Mouse (Mus musculus) hindbrain, embryonic 10.5 days (tissue): ENCODE measurements at regions not wholly inside any gene's neighbourhood (a gene's known extent, or its start where the extent isn't known, plus 50 kb on each side); places are given as distances from the start of the nearest gene placed in this dataset.
A peak's percentile ranks its signal among the peaks of the same experiment; 100 is the strongest.

Experiments used
- DNase-seq: peaks from one replicate; pipeline ENCODE4 v3.0.0-alpha.2; 2017; ENCODE audit warnings: low spot score
- H3K27ac ChIP-seq: fragments of 300-500 bp; sonication (generic); 2 replicates; pipeline ENCODE4 v1.5.1; 2016; ENCODE audit warnings: mild to moderate bottlenecking, moderate library complexity
- H3K27me3 ChIP-seq: fragments of 300-500 bp; sonication (generic); 2 replicates; pipeline ENCODE4 v1.6.1; 2016; ENCODE audit warnings: mild to moderate bottlenecking; ENCODE audit not compliant: poor library complexity, insufficient read depth, severe bottlenecking
- H3K36me3 ChIP-seq: fragments of 300-500 bp; sonication (generic); 2 replicates; pipeline ENCODE4 v1.6.1; 2016; ENCODE audit warnings: mild to moderate bottlenecking, moderate library complexity
- H3K4me1 ChIP-seq: fragments of 300-500 bp; sonication (generic); replicated peaks from 2 replicates; pipeline ENCODE4 v1.6.1; 2016; ENCODE audit warnings: mild to moderate bottlenecking
- H3K4me3 ChIP-seq: fragments of 300-500 bp; sonication (generic); 2 replicates; pipeline ENCODE4 v1.5.1; 2016; ENCODE audit warnings: mild to moderate bottlenecking, moderate library complexity
- H3K9me3 ChIP-seq: fragments of 300-500 bp; sonication (generic); 2 replicates; pipeline ENCODE4 v1.6.1; 2016; ENCODE audit warnings: mild to moderate bottlenecking, moderate library complexity
- WGBS: fragments of 180-500 bp; shearing (Covaris S2); methylation state at CpG from one replicate; pipeline ENCODE4 v1.1.7; 2016; 5-methylcytosine and 5-hydroxymethylcytosine counted together

DNA sequence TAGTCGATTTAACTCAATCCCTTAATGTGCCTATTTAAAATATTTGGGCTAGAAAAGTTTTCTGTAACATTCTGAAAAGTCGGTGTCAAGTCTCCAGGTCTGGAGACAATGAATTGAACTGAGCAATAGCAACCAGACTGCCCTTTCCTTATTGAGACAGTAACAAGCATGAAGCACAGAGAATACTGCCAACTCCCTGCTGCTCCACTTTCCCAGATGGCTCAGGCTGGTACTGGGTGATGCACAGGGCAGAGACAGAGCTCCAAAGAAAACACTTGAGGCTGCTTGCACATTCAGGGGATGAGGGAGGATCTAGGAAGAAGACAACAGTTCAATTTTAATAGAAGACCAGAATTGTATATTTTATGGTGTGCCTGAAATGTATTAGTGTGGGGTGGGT lies 87.7 kb upstream of the Sorcs1 start:
- H3K27ac ChIP-seq: no peak overlapping the region
- DNase-seq: peak; percentile 16
- H3K36me3 ChIP-seq: no peaks in the 10 kb centered on the region
- WGBS: 41% methylated on average over 2 of the region's 2 CpGs
- H3K4me3 ChIP-seq: no peak overlapping the region
- H3K27me3 ChIP-seq: no peaks in the 10 kb centered on the region
- 0 out of 2 replicates have a peak, but pooled peaks cover 3% of the 10 kb centered on the region for H3K4me1 ChIP-seq
- no peaks in the 10 kb centered on the region for H3K9me3 ChIP-seq
